Mouse (Mus musculus) C2C12 (cell line): ENCODE data around the gene Lrrc10b.

Experiments used
- CTCF ChIP-seq: IDR thresholded peaks from one replicate; pipeline ENCODE4 v1.5.1; 2011; ENCODE audit not compliant: control insufficient read depth, insufficient read depth, insufficient read length
- MAX ChIP-seq: IDR thresholded peaks from one replicate; pipeline ENCODE4 v1.6.1; 2011; ENCODE audit warnings: mild to moderate bottlenecking, control low read depth
- MYOD1 ChIP-seq: IDR thresholded peaks from one replicate; pipeline ENCODE4 v1.6.1; 2011; ENCODE audit warnings: low read depth; ENCODE audit not compliant: control insufficient read depth, insufficient read length
- USF1 ChIP-seq: IDR thresholded peaks from one replicate; pipeline ENCODE4 v1.6.1; 2011; ENCODE audit warnings: low read depth, mild to moderate bottlenecking, control low read depth, moderate library complexity

- TF ChIP-seq CTCF = no peak
- no peak for TF ChIP-seq MYOD1
- TF ChIP-seq MAX = no peak
- TF ChIP-seq USF1 = no peak
Measured at GRCm38 (mm10) chr19:10416889-10417288, 40.4 kb downstream of the Lrrc10b start.
